Mouse (Mus musculus) layer of hippocampus, postnatal 10 days (tissue): ENCODE results near the gene Zfp580. TPM values are rescaled to one million over a fixed set of nuclear protein-coding genes. Genes with fewer than 3 reads are reported as not detected.
"Not testable (repeated sequence)": the region's sequence is repeated elsewhere in the genome, so short reads cannot be mapped to it uniquely, and the experiment has no call there.

Experiments used
- DNase-seq, 2 experiments: peaks; one replicate each; pipeline ENCODE4 v3.0.0; 2021; ENCODE audit warnings: low spot score in 2 of 2
- total RNA-seq, 2 experiments: library from RNA; stranded (reverse); gene quantifications; 2 replicates each; pipeline ENCODE4 v1.2.3; 2021

Zfp580 gene
- total RNA-seq, 2 experiments from 2014 or later = 74.9 to 80.4 TPM

DNA sequence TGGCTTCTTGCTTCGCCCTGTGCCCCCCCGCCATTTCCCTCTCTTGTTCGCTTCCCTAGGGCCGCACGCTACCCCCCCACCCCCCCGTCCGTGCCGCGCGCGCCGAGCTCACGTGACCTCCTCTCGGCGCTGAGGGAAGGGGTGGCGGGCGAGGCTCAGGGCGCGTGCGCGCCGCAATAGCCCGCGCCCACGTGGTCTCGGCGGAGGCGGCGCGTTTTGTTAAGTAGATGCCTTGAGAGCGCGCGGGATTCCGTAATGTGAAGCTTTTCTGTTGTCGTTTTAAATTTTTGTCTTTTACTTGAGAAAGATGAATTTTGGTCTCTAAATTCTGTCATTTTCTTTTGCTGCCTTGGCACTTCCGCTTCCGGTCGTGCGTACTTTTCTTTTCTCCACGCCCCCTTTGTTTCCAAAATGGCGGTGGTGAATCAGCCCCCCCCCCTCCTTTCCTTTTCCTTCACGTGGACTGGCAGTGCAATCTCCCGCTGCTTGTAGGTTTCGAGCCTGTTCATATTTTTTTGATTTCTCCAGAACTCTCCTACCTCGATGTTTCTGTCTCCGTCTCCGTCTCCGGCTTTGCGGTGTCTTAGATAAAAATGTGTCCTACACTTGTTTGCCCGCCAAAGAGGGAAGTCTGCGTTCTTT, 11.1 kb downstream of the Zfp580 start:
- DNase-seq = no peak

DNA sequence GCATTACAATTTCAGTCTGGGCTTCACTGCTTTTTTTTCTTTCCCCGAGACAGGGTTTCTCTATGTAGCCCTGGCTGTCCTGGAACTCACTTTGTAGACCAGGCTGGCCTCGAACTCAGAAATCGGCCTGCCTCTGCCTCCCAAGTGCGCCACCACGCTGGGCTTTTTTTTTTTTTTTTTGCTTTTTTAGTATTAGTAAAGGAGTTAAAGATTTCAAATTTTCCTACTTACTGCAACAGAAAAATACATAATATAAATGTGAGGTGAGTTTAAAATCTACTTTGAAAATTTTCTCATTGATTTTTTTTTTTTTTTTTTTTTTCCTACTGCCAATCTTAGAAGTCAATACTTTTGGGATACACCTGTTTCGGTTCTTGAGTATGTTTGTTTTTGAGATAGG, 13.5 kb downstream of the Zfp580 start:
- no peak for DNase-seq

DNA sequence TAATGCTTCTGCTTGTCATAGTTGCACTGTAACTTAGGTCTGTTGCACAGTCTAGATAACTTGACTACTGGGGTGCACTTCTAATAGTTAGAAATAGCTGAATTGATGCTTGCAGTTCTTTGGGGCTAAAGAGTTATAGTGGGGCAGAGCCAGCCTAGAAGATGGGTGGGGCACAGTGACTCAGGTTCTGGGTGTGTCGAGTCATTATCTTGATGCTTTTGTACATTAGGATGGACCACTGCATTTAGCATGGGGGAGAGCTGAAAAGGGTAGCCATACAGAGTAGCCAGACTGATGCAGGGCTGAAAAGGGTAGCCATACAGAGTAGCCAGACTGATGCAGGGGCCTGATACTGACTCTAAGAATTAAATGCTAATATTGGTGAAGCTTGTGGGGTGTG, 22.2 kb downstream of the Zfp580 start:
- DNase-seq = no peak

- no peak for DNase-seq
These were observed 23.6 kb downstream of the Zfp580 start for GRCm38 (mm10) chr7:5074984-5075383.

- no peak for DNase-seq
These were observed 25.6 kb downstream of the Zfp580 start for GRCm38 (mm10) chr7:5076931-5077330.

GRCm38 (mm10) chr7:5079365-5080009, 28.1 kb downstream of the Zfp580 start:
- DNase-seq = not testable (repeated sequence)

DNA sequence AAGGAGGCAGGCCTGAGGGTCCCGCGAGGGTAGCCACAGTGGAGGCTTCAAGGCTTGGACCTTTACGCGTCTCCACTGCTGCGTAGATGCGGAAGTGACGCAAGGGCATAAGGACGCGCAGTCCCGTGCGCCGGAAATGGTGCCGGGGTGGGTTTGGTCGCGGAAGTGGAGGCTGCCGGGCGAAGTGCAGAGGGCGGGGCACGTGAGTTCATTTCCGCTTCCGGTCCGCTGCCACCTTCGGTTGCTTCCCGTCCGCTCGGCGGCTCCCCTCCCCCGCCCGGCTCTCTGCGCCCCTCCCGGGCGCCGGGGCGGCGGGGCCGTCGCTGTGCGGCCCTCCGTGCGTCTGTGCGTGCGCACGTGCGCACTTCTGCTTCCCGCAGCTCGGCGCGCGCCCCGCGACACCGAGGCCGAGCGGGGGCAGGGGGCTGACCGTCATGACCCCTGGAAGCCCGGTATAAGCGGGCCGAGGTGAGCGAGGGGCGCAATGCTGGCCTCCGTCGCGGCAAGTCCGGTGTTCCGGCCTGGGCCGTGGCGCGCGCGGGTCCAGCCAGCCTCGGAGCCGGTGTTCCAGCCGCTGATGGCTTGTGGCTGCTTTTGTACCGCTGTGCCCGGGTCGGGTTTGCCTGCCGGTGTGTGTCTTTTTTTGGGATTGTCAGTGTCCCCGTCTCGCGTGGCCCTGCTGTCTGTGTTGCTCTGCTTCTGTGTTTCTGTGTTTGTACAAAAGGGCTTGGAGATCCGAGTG, 28.8 kb downstream of the Zfp580 start, which contains the start of gene Epn1:
Epn1 (plus strand) TSS at position 226 of the 742 bp plus-strand sequence.
- DNase-seq = peak; percentile 95 to 97

GRCm38 (mm10) chr7:5080815-5081214, 29.5 kb downstream of the Zfp580 start:
- DNase-seq = no peak

- no peak for DNase-seq
These were observed 29.9 kb downstream of the Zfp580 start for GRCm38 (mm10) chr7:5081241-5081640.

DNA sequence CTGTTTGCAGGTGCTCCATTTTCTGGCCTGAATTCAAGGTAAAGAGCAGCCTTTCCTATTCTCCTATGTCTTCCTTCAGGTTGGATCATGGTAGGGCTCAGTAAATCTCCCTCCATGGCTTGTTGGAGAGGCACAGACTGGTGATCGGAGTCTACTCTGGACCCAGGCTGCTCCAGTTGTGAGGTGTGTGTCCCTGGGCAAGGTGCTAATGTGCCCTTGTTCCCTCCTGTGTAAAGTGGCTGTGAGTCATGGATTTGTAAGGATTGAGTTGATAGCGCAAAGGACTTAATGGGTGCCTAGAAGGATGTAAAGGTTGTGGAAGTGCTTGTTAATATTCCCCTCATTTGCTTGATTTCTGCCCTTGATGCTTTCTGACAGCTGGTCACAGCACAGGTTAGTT, 30.6 kb downstream of the Zfp580 start:
- no peak for DNase-seq

DNA sequence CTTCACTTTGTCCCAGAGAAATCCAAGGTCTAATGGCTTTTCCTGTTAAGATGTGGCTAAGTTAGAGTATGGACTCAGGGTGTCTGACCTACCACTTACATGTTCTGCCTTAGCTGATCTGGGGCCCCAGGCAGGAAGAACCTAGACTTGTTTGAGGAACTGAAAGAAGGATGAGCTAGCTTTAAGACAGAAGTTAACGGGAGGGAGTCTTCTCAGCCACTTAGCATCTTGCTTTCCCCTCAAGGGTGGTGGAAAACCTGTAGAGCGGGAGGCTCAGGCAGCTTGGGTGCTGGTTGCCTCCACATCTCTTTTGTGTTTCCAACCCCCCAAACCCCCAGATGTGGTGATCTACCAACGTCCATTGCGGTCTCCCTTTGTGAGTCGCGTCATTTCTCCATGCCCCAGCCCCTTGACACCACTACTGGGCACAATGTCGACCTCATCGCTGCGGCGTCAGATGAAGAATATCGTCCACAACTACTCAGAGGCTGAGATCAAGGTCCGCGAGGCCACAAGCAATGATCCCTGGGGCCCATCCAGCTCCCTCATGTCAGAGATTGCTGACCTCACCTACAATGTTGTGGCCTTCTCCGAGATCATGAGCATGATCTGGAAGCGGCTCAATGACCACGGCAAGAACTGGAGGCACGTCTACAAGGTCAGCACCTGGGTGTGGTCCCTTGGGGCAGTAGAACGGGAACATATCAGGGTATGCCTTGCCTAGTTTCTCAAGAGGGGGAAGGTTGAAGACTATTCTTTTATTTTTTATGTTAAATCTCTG, 32.2 kb downstream of the Zfp580 start:
- no peak for DNase-seq

- DNase-seq = no peak
These were observed 34.2 kb downstream of the Zfp580 start for GRCm38 (mm10) chr7:5085512-5085911.

DNA sequence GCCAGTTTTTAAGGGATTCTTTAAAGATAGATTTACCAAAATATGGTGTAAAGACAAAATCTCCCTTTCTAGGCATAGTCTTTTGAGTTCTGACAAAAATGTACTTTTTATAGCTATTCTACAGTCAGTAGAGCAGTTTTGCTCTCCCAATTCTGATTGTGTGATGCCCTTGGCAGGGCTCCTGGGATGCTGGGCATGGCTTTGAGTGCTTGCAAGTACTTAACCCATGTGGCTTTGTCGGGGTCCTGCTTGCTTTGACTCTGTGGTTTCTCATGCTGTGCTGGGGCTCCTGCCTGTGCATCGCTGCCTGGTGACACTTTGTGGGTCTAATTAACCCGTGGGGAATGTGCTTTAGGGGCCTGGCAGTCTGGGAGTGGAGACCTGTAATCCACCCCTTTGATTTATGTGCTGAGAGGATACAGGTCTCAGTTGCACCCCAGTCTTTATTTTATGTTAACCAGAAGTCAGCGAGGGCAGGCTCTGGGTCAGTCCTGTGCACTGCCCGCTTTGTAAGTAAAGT, 35.6 kb downstream of the Zfp580 start:
- no peak for DNase-seq

GRCm38 (mm10) chr7:5087886-5088285, 36.5 kb downstream of the Zfp580 start:
- no peak for DNase-seq

GRCm38 (mm10) chr7:5089853-5090252, 38.5 kb downstream of the Zfp580 start:
- no peak for DNase-seq

DNA sequence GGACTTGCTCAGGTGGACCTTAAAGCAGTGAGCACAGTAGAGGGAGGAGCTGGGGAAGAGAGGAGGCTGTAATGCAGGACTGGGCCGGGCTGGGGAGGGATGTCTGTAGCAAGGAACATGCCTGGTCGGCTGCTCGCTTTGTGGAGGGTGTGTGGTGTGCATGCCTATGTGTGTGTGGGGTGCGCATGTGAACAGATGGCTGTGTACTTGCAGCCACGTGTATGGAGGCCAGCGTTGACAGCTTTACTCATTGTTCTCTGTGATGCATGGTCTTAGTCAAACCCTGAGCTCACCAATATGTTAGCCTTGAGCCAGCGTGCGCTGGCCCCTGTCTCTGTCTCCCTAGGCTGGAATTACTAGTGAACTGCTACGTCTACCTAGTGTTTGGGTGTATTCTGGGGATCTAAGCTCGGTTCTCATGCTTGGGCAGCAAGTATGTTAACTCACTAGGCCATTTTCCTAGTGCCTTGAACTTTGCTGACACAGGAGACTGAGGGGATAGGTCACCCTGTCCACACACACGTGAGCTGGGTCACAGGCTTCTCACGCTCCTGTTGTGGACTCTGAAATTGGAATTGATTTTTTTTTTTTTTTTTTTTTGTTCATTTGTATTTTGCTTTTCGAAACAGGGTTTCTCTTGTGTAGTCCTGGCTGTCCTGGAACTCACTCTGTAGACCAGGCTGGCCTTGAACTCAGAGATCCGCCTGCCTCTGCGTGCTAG, 39.8 kb downstream of the Zfp580 start:
- no peak for DNase-seq

DNA sequence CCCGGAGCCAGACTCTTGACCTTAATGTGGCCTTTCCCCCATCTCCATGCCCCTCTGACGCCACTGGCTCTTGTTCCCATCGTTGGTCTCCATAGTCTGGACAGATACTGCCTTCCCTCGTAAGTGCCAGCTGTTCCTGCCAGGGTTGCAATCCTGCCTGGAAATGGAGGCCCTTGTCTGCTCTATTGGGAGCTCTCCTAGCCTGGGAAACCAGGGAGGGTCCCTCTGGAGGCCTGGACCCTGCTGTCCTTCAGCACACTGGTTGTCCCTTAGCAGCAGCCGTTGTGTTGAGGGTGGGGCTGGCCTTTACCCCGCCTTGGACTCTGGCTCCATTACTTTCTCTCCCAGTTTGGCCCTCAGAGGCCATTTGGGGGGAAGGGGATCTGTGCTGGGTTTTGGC, 41.0 kb downstream of the Zfp580 start:
- no peak for DNase-seq

DNA sequence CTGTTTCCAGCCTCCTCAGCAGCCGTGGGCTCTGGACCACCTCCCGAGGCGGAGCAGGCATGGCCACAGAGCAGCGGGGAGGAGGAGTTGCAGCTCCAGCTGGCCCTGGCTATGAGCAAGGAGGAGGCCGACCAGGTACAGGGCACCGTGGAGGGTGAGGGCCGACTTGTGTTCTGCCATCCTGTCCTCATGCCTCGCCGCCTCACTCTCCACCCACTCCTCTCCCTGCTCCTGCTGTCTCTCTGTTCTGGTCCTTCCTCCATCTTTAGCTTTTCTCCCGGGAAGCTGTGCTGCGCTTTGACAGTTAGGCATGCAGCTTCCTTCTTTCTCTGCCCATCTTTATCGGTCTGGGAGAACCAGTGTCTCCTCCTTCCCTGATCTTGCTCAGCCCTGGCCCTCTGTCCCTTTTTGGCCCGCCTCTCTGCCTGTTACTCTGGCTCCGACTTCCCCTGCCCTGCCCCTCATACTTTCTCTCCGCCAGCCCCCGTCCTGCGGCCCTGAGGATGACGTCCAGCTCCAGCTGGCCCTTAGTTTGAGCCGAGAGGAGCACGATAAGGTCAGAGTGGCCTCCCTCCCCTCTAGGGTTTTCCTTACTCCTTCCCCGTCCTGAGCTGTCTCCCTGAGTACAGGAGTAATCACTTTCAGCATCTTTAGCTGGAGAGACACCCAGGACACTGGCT, 41.6 kb downstream of the Zfp580 start:
- DNase-seq = no peak

DNA sequence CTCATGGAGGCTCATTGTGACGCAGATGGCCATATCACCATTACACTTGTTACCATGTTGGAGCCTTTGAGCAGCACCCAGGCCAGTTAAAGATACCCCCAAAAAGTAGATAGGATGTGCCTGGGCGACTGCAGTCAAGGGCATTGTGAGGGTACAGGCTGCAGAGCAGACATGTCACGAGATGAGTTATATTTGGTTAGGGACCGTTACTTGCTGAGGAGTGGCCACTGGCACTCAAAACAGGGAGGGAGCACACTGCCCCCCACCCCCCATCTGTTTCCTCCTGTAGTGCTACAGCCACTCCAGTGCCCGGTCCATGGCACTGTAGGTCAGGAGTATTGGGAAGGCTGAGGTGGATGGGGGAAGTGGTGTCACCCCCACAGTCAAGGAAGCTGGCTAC, 47.4 kb downstream of the Zfp580 start:
- DNase-seq = no peak

DNA sequence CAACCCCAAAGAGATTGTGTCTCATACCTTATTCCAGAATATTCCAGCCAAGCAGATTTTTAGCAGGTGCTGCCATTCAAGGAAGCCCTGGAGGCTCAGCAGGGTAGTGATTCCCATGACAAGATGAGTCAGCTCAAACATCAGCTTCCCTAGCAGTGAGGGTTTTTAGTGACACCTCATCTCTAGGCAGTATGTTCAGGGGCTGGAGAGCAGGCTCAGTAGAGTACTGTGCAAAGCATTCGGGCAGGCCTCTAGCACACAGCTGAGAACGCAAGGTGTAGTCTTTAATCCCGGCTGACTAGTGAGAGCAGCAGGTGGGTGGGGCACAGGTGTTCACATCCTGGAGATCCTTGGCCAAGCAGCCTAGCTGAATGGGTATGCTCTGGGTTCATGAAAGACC, 48.5 kb downstream of the Zfp580 start:
- DNase-seq = no peak
